Mouse (Mus musculus) heart, adult 18-20 months (tissue): ENCODE measurements around the gene Wscd1. TPM values are rescaled to one million over a fixed set of nuclear protein-coding genes. Genes with fewer than 3 reads are reported as not detected.

Source experiments
- DNase-seq, 2 experiments: peaks; one replicate each; pipeline ENCODE4 v3.0.0; 2021 to 2022; ENCODE audit warnings: mixed read lengths in 1 of 2
- total RNA-seq, 2 experiments: library from RNA; stranded (reverse); gene quantifications; 2 replicates each; pipeline ENCODE4 v1.2.3; 2021

Wscd1 gene
- total RNA-seq, 2 experiments from 2014 or later, result 6.7 to 7.2 TPM

DNA sequence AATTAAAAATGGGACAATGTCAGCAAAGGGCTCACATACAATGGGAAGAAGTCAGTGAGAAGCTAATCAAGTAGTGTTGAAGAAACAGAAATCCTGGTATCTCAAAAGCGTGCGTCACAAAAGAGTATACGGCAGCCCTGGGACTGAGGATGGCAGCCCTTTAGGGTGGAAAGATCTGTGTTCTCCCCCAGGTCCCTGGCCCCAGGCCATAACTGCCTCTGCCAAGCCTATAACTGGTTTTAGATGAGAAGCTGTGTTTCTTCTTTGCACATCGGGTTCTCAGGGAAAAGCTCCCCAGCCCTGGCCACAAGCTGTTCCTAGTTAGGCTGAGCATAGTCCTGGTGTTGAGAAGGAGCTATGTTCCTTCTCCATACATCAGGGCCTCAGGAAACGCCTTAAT lies 72.3 kb downstream of the Wscd1 start:
- no peak for DNase-seq

DNA sequence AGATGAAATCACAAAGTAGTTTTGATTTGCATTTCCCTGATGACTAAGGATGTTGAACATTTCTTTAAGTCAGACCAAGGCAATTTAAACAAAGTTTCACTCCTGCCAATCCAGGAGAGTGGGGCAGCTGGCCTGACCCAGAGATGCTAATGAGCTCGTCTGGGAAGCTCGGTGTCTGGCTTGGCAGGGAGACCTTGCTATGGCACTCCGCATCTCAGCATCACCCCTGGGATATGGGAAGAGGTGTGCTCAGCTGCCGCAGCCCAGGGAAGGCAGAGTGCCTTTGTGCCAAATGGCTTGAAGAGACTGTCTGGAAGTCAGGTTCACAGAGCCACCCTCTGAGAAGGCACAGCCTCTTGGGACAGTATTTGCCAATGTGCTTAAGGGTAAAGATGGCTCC lies 75.3 kb downstream of the Wscd1 start:
- no peak for DNase-seq
